Mouse (Mus musculus) MEL (cell line): ENCODE data around the gene Mrps23.

ENCODE experiments used
- CTCF ChIP-seq, 3 experiments: IDR thresholded peaks in 2 of 3; conservative IDR thresholded peaks in 1 of 3; 2 replicates each; pipeline ENCODE4 v1.5.1; 2011 to 2012; ENCODE audit warnings: low read length in 3 of 3, low read depth in 2 of 3, mild to moderate bottlenecking in 2 of 3, improper control_type of control experiment in 1 of 3, inconsistent platforms in 1 of 3, mixed read lengths in 1 of 3, moderate library complexity in 1 of 3; ENCODE audit not compliant: control insufficient read depth in 1 of 3, insufficient read depth in 1 of 3, poor library complexity in 1 of 3, severe bottlenecking in 1 of 3
- KAT2A ChIP-seq: conservative IDR thresholded peaks from 2 replicates; pipeline ENCODE4 v1.6.1; 2012; ENCODE audit warnings: low read depth, low read length, improper control_type of control experiment, inconsistent platforms
- MAFK ChIP-seq: IDR thresholded peaks from 2 replicates; pipeline ENCODE4 v1.6.1; 2011; ENCODE audit warnings: low read depth, mild to moderate bottlenecking, low read length, improper control_type of control experiment, borderline replicate concordance
- MXI1 ChIP-seq: IDR thresholded peaks from 2 replicates; pipeline ENCODE4 v1.6.1; 2011; ENCODE audit warnings: mild to moderate bottlenecking, low read depth, low read length, improper control_type of control experiment
- POLR2A ChIP-seq, 2 experiments: IDR thresholded peaks; 2 replicates each; pipeline ENCODE4 v1.6.1; 2011 to 2012; ENCODE audit warnings: low read length in 2 of 2, mild to moderate bottlenecking in 2 of 2, control low read depth in 1 of 2, improper control_type of control experiment in 1 of 2, low read depth in 1 of 2, moderate library complexity in 1 of 2; ENCODE audit not compliant: control insufficient read depth in 1 of 2, insufficient read depth in 1 of 2, poor library complexity in 1 of 2
- TCF12 ChIP-seq: IDR thresholded peaks from 2 replicates; pipeline ENCODE4 v1.6.1; 2014; ENCODE audit warnings: low read depth, mild to moderate bottlenecking, inconsistent platforms, low read length, improper control_type of control experiment, moderate library complexity

DNA sequence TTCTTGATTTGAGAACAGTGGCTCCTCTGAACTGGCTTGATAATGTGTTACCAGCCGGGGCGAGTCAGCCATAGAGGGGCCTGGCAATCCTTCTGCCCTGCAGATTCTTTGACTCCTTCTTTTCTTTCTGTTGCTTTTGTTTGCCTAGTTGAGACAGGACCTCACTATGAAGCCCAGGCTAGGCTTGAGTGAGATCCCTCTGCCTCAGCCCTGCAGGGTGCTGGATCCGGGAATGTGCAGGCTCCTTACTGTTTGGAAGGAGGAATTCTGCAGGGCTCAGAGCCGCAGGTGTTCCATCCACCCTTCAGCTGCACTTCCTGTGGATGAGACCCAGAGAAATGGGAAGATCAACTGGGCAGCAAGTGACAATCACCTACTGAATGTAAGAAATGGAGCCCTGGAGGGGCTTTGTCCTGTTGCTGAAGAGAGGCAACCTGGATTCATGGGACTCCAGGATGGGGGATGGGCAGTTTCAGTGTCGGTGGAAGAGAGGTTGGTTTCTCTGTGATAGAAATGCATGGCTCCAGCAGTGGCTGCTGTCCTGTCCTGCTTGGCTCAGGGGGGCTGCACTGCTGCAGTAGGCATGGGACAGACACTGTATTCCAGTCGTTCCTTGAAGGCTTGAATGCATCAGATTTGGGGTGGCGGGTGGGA lies 49.5 kb downstream of the Mrps23 start:
- TF ChIP-seq KAT2A (no peak), POLR2A (IDR thresholded peaks at IDR 0.05; ENCODE audit: control insufficient read depth in 1 of 2, insufficient read depth in 1 of 2, low read depth in 1 of 2, low read length in 2 of 2, poor library complexity in 1 of 2) (no peak), MAFK (no peak), MXI1 (no peak), CTCF (IDR thresholded peaks at IDR 0.05 in 2 of 3, conservative IDR thresholded peaks at IDR 0.05 in 1 of 3; ENCODE audit: control insufficient read depth in 1 of 3, insufficient read depth in 1 of 3, low read depth in 2 of 3, low read length in 3 of 3, poor library complexity in 1 of 3, severe bottlenecking in 1 of 3) (no peak), TCF12 (no peak)
